Mouse (Mus musculus) ovary, postnatal 14 days (tissue): ENCODE data around the gene Mospd3.

Experiments used
- DNase-seq: peaks from one replicate; pipeline ENCODE4 v3.0.0; 2022; ENCODE audit warnings: low spot score

Mospd3 gene

GRCm38 (mm10) chr5:137600619-137601364 lies at the start of gene Mospd3:
Gene Mospd3 (minus strand): TSS chr5:137601058.
- DNase-seq = peak; percentile 95

- no peak for DNase-seq
These were observed 49.1 kb upstream of the Mospd3 start for GRCm38 (mm10) chr5:137649669-137650571.

- no peak for DNase-seq
These were observed 48.4 kb upstream of the Mospd3 start for GRCm38 (mm10) chr5:137649251-137649650.

- no peak for DNase-seq
These were observed 47.2 kb upstream of the Mospd3 start for GRCm38 (mm10) chr5:137647827-137648601.

GRCm38 (mm10) chr5:137645652-137646091 lies 44.8 kb upstream of the Mospd3 start, which contains the start of gene Irs3:
Gene Irs3 (minus strand): TSS chr5:137645714.
- no peak for DNase-seq

- no peak for DNase-seq
These were observed 44.3 kb upstream of the Mospd3 start for GRCm38 (mm10) chr5:137645091-137645651.

GRCm38 (mm10) chr5:137644484-137644883 lies 43.6 kb upstream of the Mospd3 start:
- no peak for DNase-seq

- no peak for DNase-seq
These were observed 42.0 kb upstream of the Mospd3 start for GRCm38 (mm10) chr5:137642886-137643285.

- DNase-seq = no peak
These were observed 40.2 kb upstream of the Mospd3 start, which contains the start of gene Sap25 for GRCm38 (mm10) chr5:137641054-137641453. Gene Sap25 (plus strand): TSS chr5:137641334.

- DNase-seq = no peak
These were observed 38.6 kb upstream of the Mospd3 start for GRCm38 (mm10) chr5:137639472-137639871.

- DNase-seq = no peak
These were observed 32.7 kb upstream of the Mospd3 start for GRCm38 (mm10) chr5:137633397-137634084.

- no peak for DNase-seq
These were observed 30.7 kb upstream of the Mospd3 start for GRCm38 (mm10) chr5:137631591-137631990.

GRCm38 (mm10) chr5:137631171-137631570 lies 30.3 kb upstream of the Mospd3 start:
- no peak for DNase-seq

- DNase-seq = no peak
These were observed 29.7 kb upstream of the Mospd3 start for GRCm38 (mm10) chr5:137630602-137631001.

- no peak for DNase-seq
These were observed 29.2 kb upstream of the Mospd3 start for GRCm38 (mm10) chr5:137629906-137630545.

- no peak for DNase-seq
These were observed 28.5 kb upstream of the Mospd3 start for GRCm38 (mm10) chr5:137629306-137629721.

GRCm38 (mm10) chr5:137628498-137629305 lies 27.8 kb upstream of the Mospd3 start, which contains the start of the genes Fbxo24, Lrch4 and Gm20605:
Gene Fbxo24 (minus strand): TSS chr5:137629002.
Gene Lrch4 (plus strand): TSS chr5:137629121.
Gene Gm20605 (plus strand): TSS chr5:137629175.
- peak; percentile 93 for DNase-seq

- no peak for DNase-seq
These were observed 27.1 kb upstream of the Mospd3 start for GRCm38 (mm10) chr5:137627991-137628390.

- no peak for DNase-seq
These were observed 23.2 kb upstream of the Mospd3 start for GRCm38 (mm10) chr5:137623937-137624530.
